Mouse (Mus musculus) embryonic facial prominence, embryonic 11.5 days (tissue): ENCODE results near the gene Gm35134. TPM values are rescaled to one million over a fixed set of nuclear protein-coding genes. Genes with fewer than 3 reads are reported as not detected.
"Not testable (repeated sequence)": the region's sequence is repeated elsewhere in the genome, so short reads cannot be mapped to it uniquely, and the experiment has no call there.

Source experiments
- ATAC-seq: fragments of 200-750 bp; cut with Nextera tagmentation; replicated peaks from 2 replicates; pipeline ENCODE4 v1.8.0; 2017; ENCODE audit warnings: low read depth; ENCODE audit not compliant: insufficient number of reproducible peaks, low FRiP score, low TSS enrichment
- DNase-seq: peaks from one replicate; pipeline ENCODE4 v3.0.0-alpha.2; 2015; ENCODE audit warnings: low spot score
- H3K27ac ChIP-seq: fragments of 300-500 bp; sonication (generic); replicated peaks from 2 replicates; pipeline ENCODE4 v1.5.1; 2014; ENCODE audit warnings: mild to moderate bottlenecking, low read depth, low read length, control low read depth
- H3K27me3 ChIP-seq: fragments of 300-500 bp; sonication (generic); 2 replicates; pipeline ENCODE4 v1.6.1; 2014; ENCODE audit warnings: mild to moderate bottlenecking, low read length, moderate library complexity, mixed read lengths; ENCODE audit not compliant: control insufficient read depth, insufficient read depth
- H3K36me3 ChIP-seq: fragments of 300-500 bp; sonication (generic); replicated peaks from 2 replicates; pipeline ENCODE4 v1.6.1; 2014; ENCODE audit warnings: low read depth, mild to moderate bottlenecking, low read length, moderate library complexity, mixed read lengths; ENCODE audit not compliant: control insufficient read depth, insufficient read depth
- H3K4me1 ChIP-seq: fragments of 300-500 bp; sonication (generic); 2 replicates; pipeline ENCODE4 v1.6.1; 2014; ENCODE audit warnings: low read length, mixed read lengths; ENCODE audit not compliant: control insufficient read depth, insufficient read depth
- H3K4me2 ChIP-seq: fragments of 300-500 bp; sonication (generic); 2 replicates; pipeline ENCODE4 v1.6.1; 2014; ENCODE audit warnings: low read depth, mild to moderate bottlenecking, control low read depth, low read length, moderate library complexity
- H3K4me3 ChIP-seq: fragments of 300-500 bp; sonication (generic); 2 replicates; pipeline ENCODE4 v1.5.1; 2014; ENCODE audit warnings: low read depth, low read length, control low read depth
- H3K9ac ChIP-seq: fragments of 300-500 bp; sonication (generic); replicated peaks from 2 replicates; pipeline ENCODE4 v1.6.1; 2014; ENCODE audit warnings: mild to moderate bottlenecking, control low read depth, low read length
- H3K9me3 ChIP-seq: fragments of 300-500 bp; sonication (generic); replicated peaks from 2 replicates; pipeline ENCODE4 v1.6.1; 2016; ENCODE audit warnings: mild to moderate bottlenecking, low read length, inconsistent platforms, mixed read lengths; ENCODE audit not compliant: control insufficient read depth
- WGBS: fragments of 180-500 bp; shearing (Covaris S2); extraction: QIAGEN DNeasy Blood & Tissue Kit; methylation state at CpG from one replicate; pipeline ENCODE4 v1.1.7; 2014; 5-methylcytosine and 5-hydroxymethylcytosine counted together
- polyA plus RNA-seq: library from polyadenylated mRNA; unstranded; fragments of >200 nt; fragmentation: Nextera tagmentation; extraction: Ambion mirVana; gene quantifications from 2 replicates; pipeline ENCODE4 v1.2.1, GENCODE M21; 2014

Gene Gm35134
- polyA plus RNA-seq = not detected in 2 replicates

DNA sequence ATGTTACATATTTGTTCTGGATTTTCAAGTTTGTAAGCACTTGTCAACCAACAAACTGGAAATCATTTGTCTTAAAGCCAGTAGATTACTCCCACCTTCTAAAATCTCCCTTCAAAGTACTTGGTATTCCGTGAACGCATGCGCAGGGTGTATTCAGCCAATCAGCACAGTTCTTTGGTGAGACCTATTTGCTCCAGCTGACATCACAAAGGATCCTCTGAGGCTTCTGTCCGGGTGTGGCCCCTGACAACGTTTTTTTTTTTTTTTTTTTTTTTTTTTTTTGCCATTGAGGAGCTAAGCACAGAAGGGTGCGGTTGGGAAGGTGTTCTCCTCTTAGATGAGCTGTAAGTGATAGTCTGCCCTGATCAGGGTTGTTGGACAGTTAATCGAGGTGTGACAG lies at the start of gene Gm35134:
Gm35134 (plus strand) TSS at position 301 of the 400 bp plus-strand sequence.
- not testable (repeated sequence) for H3K27me3 ChIP-seq, H3K4me3 ChIP-seq, H3K27ac ChIP-seq, DNase-seq, ATAC-seq, H3K9ac ChIP-seq, H3K4me1 ChIP-seq, H3K4me2 ChIP-seq, H3K36me3 ChIP-seq, H3K9me3 ChIP-seq
- no CpG with 5 or more reads among the region's 7 CpGs for WGBS
